Mouse (Mus musculus): ENCODE measurements at regions not wholly inside any gene's neighbourhood (a gene's known extent, or its start where the extent isn't known, plus 50 kb on each side); places are given as distances from the start of the nearest gene placed in this dataset.

- TF ChIP-seq POLR2A (IDR thresholded peaks at IDR 0.05; ENCODE audit: low read depth, low read length) (no peak), CTCF (IDR thresholded peaks at IDR 0.05; ENCODE audit: borderline replicate concordance, insufficient read depth, low read length) (no peak)
These were observed 1555.7 kb downstream of the Efna5 start for GRCm38 (mm10) chr17:61325401-61325800.
